Mouse (Mus musculus) heart, adult 2 months (tissue): ENCODE results near the gene Epb41l2. TPM values are rescaled to one million over a fixed set of nuclear protein-coding genes. Genes with fewer than 3 reads are reported as not detected.

ENCODE experiments used
- DNase-seq, 2 experiments: peaks; one replicate each; pipeline ENCODE4 v3.0.0; 2021
- H3K27ac ChIP-seq: fragments of 200-600 bp; 2 replicates; pipeline ENCODE4 v1.8.1; 2022
- H3K27me3 ChIP-seq: fragments of 200-500 bp; 2 replicates; pipeline ENCODE4 v1.6.1; 2012; ENCODE audit warnings: mild to moderate bottlenecking, low read length, inconsistent platforms, mixed read lengths; ENCODE audit not compliant: control insufficient read depth, insufficient read depth
- H3K36me3 ChIP-seq: fragments of 200-500 bp; 2 replicates; pipeline ENCODE4 v1.6.1; 2012; ENCODE audit warnings: low read length, inconsistent platforms; ENCODE audit not compliant: control insufficient read depth, insufficient read depth
- H3K4me1 ChIP-seq: fragments of 200-500 bp; 2 replicates; pipeline ENCODE4 v1.6.1; 2011; ENCODE audit warnings: low read length; ENCODE audit not compliant: control insufficient read depth, insufficient read depth
- H3K4me3 ChIP-seq: fragments of 200-600 bp; 2 replicates; pipeline ENCODE4 v1.8.1; 2022
- H3K79me2 ChIP-seq: fragments of 200-500 bp; replicated peaks from 2 replicates; pipeline ENCODE4 v1.6.1; 2012; ENCODE audit warnings: mild to moderate bottlenecking, inconsistent platforms, low read length, moderate library complexity, mixed read lengths; ENCODE audit not compliant: control insufficient read depth, insufficient read depth
- H3K9ac ChIP-seq: fragments of 200-500 bp; 2 replicates; pipeline ENCODE4 v1.6.1; 2012; ENCODE audit warnings: low read depth, mild to moderate bottlenecking, control low read depth, inconsistent platforms, low read length, mixed read lengths
- CTCF ChIP-seq: fragments of 200-600 bp; IDR thresholded peaks from 2 replicates; pipeline ENCODE4 v1.8.1; 2022; ENCODE audit warnings: antibody characterized with exemption, mild to moderate bottlenecking, moderate library complexity
- EP300 ChIP-seq: fragments of 200-500 bp; IDR thresholded peaks from 2 replicates; pipeline ENCODE4 v1.6.1; 2011; ENCODE audit warnings: low read depth, low read length, control low read depth; ENCODE audit not compliant: insufficient read depth
- POLR2A ChIP-seq: fragments of 200-500 bp; IDR thresholded peaks from 2 replicates; pipeline ENCODE4 v1.6.1; 2011; ENCODE audit warnings: mild to moderate bottlenecking, low read depth, low read length, control low read depth; ENCODE audit not compliant: insufficient read depth
- WGBS: fragments of 180-500 bp; shearing (Covaris S2); methylation state at CpG from one replicate; pipeline ENCODE4 v1.1.7; 2018; 5-methylcytosine and 5-hydroxymethylcytosine counted together
- intact Hi-C: fragments of 180-260 bp; cut with DNase I; formaldehyde crosslinking; loops from one replicate; pipeline ENCODE4 v1.15.1; 2025
- polyA plus RNA-seq: library from polyadenylated mRNA; depleted of rRNA; stranded (reverse); fragments of >200 nt; gene quantifications from 2 replicates; pipeline ENCODE4 v1.2.3, GENCODE M21; 2012
- total RNA-seq, 2 experiments: library from RNA; stranded (reverse); gene quantifications; 2 replicates each; pipeline ENCODE4 v1.2.3; 2021

Epb41l2 gene
- total and polyA plus RNA-seq, 3 experiments = 24.0 to 49.1 (median 40.5) TPM

DNA sequence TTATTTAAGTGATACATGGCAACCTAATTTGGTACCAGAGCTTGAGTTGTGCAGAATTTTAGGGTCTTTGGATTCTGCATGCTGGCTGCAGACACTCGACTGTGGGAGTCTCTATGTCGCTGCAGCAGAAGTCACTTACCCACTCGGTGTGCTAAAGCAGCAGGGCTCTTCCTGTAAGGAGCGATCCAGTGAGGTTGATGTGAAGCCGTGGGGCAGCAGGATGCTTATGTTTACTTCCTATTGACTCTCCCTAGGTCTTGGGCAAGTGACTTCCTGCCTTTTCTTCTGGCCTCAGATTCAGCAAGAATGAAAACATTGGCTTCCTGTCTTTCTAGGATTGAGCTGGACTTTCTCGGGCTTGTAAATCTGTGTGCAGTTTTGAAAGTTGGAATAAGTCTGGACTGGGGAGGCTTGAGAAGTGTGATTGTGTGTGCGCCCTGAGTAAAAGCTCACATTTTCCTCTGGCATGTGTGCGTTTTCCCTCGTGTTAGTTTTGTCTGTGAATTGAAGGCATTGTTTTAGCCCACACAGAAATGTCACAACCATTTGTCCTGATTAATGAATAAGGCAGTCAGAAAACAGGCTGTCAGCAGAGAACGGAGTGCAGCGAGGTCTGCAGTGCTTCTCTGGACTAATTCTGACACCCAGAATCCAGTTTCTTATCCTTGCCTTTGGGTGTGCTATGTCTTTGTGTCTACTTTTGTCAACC, 89.9 kb downstream of the Epb41l2 start:
- Histone ChIP-seq H3K79me2 (no peaks in the 10 kb centered on the region), H3K4me1 (peaks cover 8% of the 10 kb centered on the region), H3K4me3 (peak overlapping the region; percentile 3; the same call in 1 of the 2 replicates), H3K27me3 (no peaks in the 10 kb centered on the region), H3K36me3 (peaks cover 8% of the 10 kb centered on the region), H3K27ac (peak overlapping the region; percentile 72), H3K9ac (no peak overlapping the region)
- intact Hi-C loops = no loop called here
- TF ChIP-seq CTCF (no peak), EP300 (no peak), POLR2A (no peak)
- no peak for DNase-seq
- WGBS = 26% methylated on average over 11 of the region's 11 CpGs

- Histone ChIP-seq H3K79me2 (no peaks in the 10 kb centered on the region), H3K4me1 (peaks cover 8% of the 10 kb centered on the region), H3K4me3 (no peak overlapping the region), H3K9ac (no peak overlapping the region), H3K27me3 (no peaks in the 10 kb centered on the region), H3K27ac (no peak overlapping the region), H3K36me3 (peaks cover 8% of the 10 kb centered on the region)
- no peak for DNase-seq
- intact Hi-C loops = no loop called here
- 84% methylated on average over 9 of the region's 9 CpGs for WGBS
- TF ChIP-seq CTCF (no peak), POLR2A (no peak), EP300 (no peak)
Measured at GRCm38 (mm10) chr10:25453150-25453549, 93.6 kb downstream of the Epb41l2 start.

DNA sequence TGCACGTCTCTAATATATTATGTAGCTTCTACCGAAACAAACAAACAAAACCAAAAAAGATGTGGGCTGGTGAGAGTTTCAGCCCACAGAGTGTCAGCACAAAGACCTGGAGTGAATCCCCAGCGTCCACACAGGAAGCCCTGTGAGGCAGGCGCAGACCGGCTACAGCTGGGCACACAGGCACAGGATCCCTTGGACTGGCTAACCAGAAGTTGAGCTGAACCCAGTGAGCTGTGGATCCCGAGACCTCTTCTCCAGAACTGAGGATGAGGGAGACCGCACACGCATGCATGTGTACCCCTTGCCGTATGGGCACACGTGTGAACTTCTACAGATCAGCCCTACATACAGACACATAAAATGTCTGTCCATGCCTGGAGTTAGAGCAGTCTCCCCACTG, 94.2 kb downstream of the Epb41l2 start:
- Histone ChIP-seq H3K9ac (no peak overlapping the region), H3K27me3 (no peaks in the 10 kb centered on the region), H3K4me3 (no peak overlapping the region), H3K36me3 (peaks cover 8% of the 10 kb centered on the region), H3K79me2 (no peaks in the 10 kb centered on the region), H3K27ac (no peak overlapping the region), H3K4me1 (peaks cover 8% of the 10 kb centered on the region)
- no peak for TF ChIP-seq POLR2A
- TF ChIP-seq EP300 = no peak
- TF ChIP-seq CTCF = no peak
- no peak for DNase-seq
- intact Hi-C loops = no loop called here
- WGBS = 84% methylated on average over 10 of the region's 10 CpGs

- 58% methylated on average over 6 of the region's 6 CpGs for WGBS
- intact Hi-C loops = no loop called here
- no peak overlapping the region for H3K9ac ChIP-seq
- no peaks in the 10 kb centered on the region for H3K79me2 ChIP-seq
- H3K27me3 ChIP-seq = no peaks in the 10 kb centered on the region
- no peaks in the 10 kb centered on the region; the same call in 1 of the 2 replicates for H3K36me3 ChIP-seq
- TF ChIP-seq POLR2A (no peak), CTCF (no peak), EP300 (no peak)
- peaks cover 3% of the 10 kb centered on the region for H3K4me1 ChIP-seq
- H3K4me3 ChIP-seq = no peak overlapping the region
- H3K27ac ChIP-seq = no peak overlapping the region
- no peak for DNase-seq
Measured at GRCm38 (mm10) chr10:25457118-25457517, 97.5 kb downstream of the Epb41l2 start.

DNA sequence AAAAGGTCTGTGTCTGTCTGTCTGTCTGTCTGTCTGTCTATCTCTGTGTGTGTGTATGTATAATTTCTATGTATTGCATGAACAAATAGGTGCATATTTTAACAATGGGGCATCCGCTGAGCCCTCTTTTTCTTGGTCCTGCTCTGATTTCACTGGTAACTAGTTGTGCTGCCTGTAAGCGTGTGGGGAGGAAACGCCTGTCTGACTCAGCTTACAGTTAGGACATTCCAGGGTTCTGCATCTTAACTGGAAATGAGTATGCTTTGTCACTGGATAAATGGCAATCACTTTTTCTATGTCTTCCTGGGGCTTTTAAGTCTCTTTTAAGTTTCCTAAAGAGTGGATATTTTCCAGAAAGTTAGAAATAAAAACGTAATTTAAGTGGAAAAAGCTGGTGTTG, 98.4 kb downstream of the Epb41l2 start:
- intact Hi-C loops = no loop called here
- peaks cover 3% of the 10 kb centered on the region for H3K4me1 ChIP-seq
- no peak overlapping the region for H3K4me3 ChIP-seq
- TF ChIP-seq CTCF (no peak), POLR2A (no peak), EP300 (no peak)
- H3K27ac ChIP-seq = no peak overlapping the region
- no peaks in the 10 kb centered on the region; the same call in 1 of the 2 replicates for H3K36me3 ChIP-seq
- no peak for DNase-seq
- WGBS = 77% methylated on average over 4 of the region's 4 CpGs
- H3K79me2 ChIP-seq = no peaks in the 10 kb centered on the region
- no peak overlapping the region for H3K9ac ChIP-seq
- H3K27me3 ChIP-seq = no peaks in the 10 kb centered on the region

GRCm38 (mm10) chr10:25461832-25462231, 102.2 kb downstream of the Epb41l2 start:
- Histone ChIP-seq H3K4me3 (no peak overlapping the region), H3K27me3 (no peaks in the 10 kb centered on the region), H3K79me2 (no peaks in the 10 kb centered on the region), H3K4me1 (peaks cover 2% of the 10 kb centered on the region), H3K27ac (no peak overlapping the region), H3K36me3 (peaks cover 2% of the 10 kb centered on the region; the same call in 1 of the 2 replicates), H3K9ac (no peak overlapping the region)
- WGBS = 48% methylated on average over 1 of the region's 1 CpGs
- intact Hi-C loops = no loop called here
- TF ChIP-seq EP300 (no peak), POLR2A (no peak), CTCF (no peak)
- no peak for DNase-seq
